Mouse (Mus musculus) lung, adult 2 months (tissue): ENCODE data around the gene Fut2.
A peak's percentile ranks its signal among the peaks of the same experiment; 100 is the strongest.

Experiments
- CTCF ChIP-seq: fragments of 200-500 bp; IDR thresholded peaks from 2 replicates; pipeline ENCODE4 v1.5.1; 2011; ENCODE audit warnings: mild to moderate bottlenecking, low read length, control low read depth; ENCODE audit not compliant: insufficient read depth
- POLR2A ChIP-seq: fragments of 200-500 bp; IDR thresholded peaks from 2 replicates; pipeline ENCODE4 v1.6.1; 2011; ENCODE audit warnings: low read depth, mild to moderate bottlenecking, control low read depth, low read length, borderline replicate concordance; ENCODE audit errors: extremely low read depth

DNA sequence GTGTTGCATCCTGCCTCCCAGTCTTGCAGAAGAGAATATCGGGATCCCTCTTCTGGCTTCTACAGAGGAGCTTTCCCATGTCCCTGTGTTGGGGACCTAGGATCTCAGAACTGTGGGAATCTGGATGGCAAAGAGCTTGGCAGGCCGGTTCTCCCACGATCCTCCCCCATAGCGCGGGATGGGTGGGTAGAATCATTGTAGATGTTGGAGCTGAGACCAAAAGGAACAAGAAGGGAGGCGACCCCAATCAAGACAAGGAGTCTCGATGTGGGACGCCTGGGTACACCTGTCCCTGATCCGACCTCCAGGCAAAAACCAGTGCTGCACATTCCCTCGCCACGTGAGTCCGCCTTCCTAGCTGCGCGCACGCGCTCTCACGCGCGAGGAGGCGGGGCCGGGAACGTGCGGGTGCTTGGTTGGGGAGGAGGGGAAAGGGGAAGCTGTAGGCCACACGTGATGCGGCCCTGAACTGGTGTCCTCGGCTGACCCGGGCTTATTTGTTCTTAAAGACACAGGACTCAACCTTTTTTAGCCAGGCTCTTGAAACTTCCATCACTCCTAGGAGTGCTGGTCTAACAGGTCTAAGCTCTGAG, 41.3 kb upstream of the Fut2 start:
- TF ChIP-seq POLR2A (peak; percentile 94; the same call in 1 of the 2 replicates), CTCF (no peak)
